Mouse (Mus musculus): Measurements from ENCODE around the gene Slc1a1. TPM values are rescaled to one million over a fixed set of nuclear protein-coding genes. Genes with fewer than 3 reads are reported as not detected.

Slc1a1 gene
- total RNA-seq, 1 experiment from 2014 or later, result not detected

Other genes starting within 250 kb of the Slc1a1 start
- 0.43 to 1.6 TPM (median 0.97 TPM) in 3 replicates for gene Glis3, start 155.0 kb upstream of the Slc1a1 start, total RNA-seq (2017)
- gene Plpp6, start 128.9 kb downstream of the Slc1a1 start, total RNA-seq (2017), result 6.7 to 12.2 TPM (median 11.9 TPM) in 3 replicates
- gene 4430402I18Rik, start 132.8 kb downstream of the Slc1a1 start, total RNA-seq (2017), result 1.2 to 4.4 TPM (median 1.6 TPM) in 3 replicates
- 41.7 to 93.1 TPM (median 56.3 TPM) in 3 replicates for gene Cdc37l1, start 155.3 kb downstream of the Slc1a1 start, total RNA-seq (2017)
- gene Ak3, start 212.9 kb downstream of the Slc1a1 start, total RNA-seq (2017), result 25.3 to 47.3 TPM (median 27.9 TPM) in 3 replicates

All from monocyte, adult 5-6 weeks (primary cell).